Mouse (Mus musculus) midbrain, embryonic 11.5 days (tissue): ENCODE results near the gene Srd5a3. TPM values are rescaled to one million over a fixed set of nuclear protein-coding genes. Genes with fewer than 3 reads are reported as not detected.
A peak's percentile ranks its signal among the peaks of the same experiment; 100 is the strongest.

ENCODE experiments used
- ATAC-seq: fragments of 200-750 bp; cut with Nextera tagmentation; 2 replicates; pipeline ENCODE4 v1.8.0; 2017; ENCODE audit warnings: moderate TSS enrichment, moderate library complexity; ENCODE audit not compliant: low FRiP score
- DNase-seq: peaks from one replicate; pipeline ENCODE4 v3.0.0; 2015; ENCODE audit warnings: low spot score; ENCODE audit errors: missing footprints
- H3K27ac ChIP-seq: fragments of 300-500 bp; sonication (generic); 2 replicates; pipeline ENCODE4 v1.5.1; 2014; ENCODE audit warnings: low read depth, low read length
- H3K27me3 ChIP-seq: fragments of 300-500 bp; sonication (generic); 2 replicates; pipeline ENCODE4 v1.6.1; 2014; ENCODE audit warnings: mild to moderate bottlenecking, low read length, moderate library complexity, mixed read lengths; ENCODE audit not compliant: control insufficient read depth, insufficient read depth
- H3K36me3 ChIP-seq: fragments of 300-500 bp; sonication (generic); 2 replicates; pipeline ENCODE4 v1.6.1; 2014; ENCODE audit warnings: mild to moderate bottlenecking, low read length, moderate library complexity, mixed read lengths; ENCODE audit not compliant: control insufficient read depth, insufficient read depth
- H3K4me1 ChIP-seq: fragments of 300-500 bp; sonication (generic); 2 replicates; pipeline ENCODE4 v1.6.1; 2014; ENCODE audit warnings: low read length; ENCODE audit not compliant: control insufficient read depth, insufficient read depth
- H3K4me2 ChIP-seq: fragments of 300-500 bp; sonication (generic); 2 replicates; pipeline ENCODE4 v1.6.1; 2014; ENCODE audit warnings: mild to moderate bottlenecking, moderate library complexity
- H3K4me3 ChIP-seq: fragments of 300-500 bp; sonication (generic); 2 replicates; pipeline ENCODE4 v1.5.1; 2014; ENCODE audit warnings: low read depth, low read length
- H3K9ac ChIP-seq: fragments of 300-500 bp; sonication (generic); 2 replicates; pipeline ENCODE4 v1.6.1; 2014; ENCODE audit warnings: low read length
- H3K9me3 ChIP-seq: fragments of 300-500 bp; sonication (generic); 2 replicates; pipeline ENCODE4 v1.6.1; 2016; ENCODE audit warnings: low read length; ENCODE audit not compliant: control insufficient read depth
- WGBS: fragments of 180-500 bp; shearing (Covaris S2); extraction: QIAGEN DNeasy Blood & Tissue Kit; methylation state at CpG from one replicate; pipeline ENCODE4 v1.1.7; 2014; 5-methylcytosine and 5-hydroxymethylcytosine counted together
- polyA plus RNA-seq: library from polyadenylated mRNA; unstranded; fragments of >200 nt; fragmentation: Nextera tagmentation; extraction: Ambion mirVana; gene quantifications from 2 replicates; pipeline ENCODE4 v1.2.1, GENCODE M21; 2014

Srd5a3 gene
- polyA plus RNA-seq, 1 experiment from 2014 or later: 14.2 TPM

- no peak overlapping the region for H3K9ac ChIP-seq
- no peaks in the 10 kb centered on the region for H3K36me3 ChIP-seq
- no peak overlapping the region for H3K4me3 ChIP-seq
- H3K27me3 ChIP-seq: no peaks in the 10 kb centered on the region
- no peaks in the 10 kb centered on the region for H3K9me3 ChIP-seq
- no peak overlapping the region for H3K4me2 ChIP-seq
- ATAC-seq (no peak), DNase-seq (no peak)
- no peak overlapping the region for H3K27ac ChIP-seq
- no peaks in the 10 kb centered on the region; the same call in 1 of the 2 replicates for H3K4me1 ChIP-seq
- WGBS: 94% methylated on average over 6 of the region's 6 CpGs
Measured at GRCm38 (mm10) chr5:76161491-76161890, 21.4 kb downstream of the Srd5a3 start.

GRCm38 (mm10) chr5:76162926-76163325, 22.9 kb downstream of the Srd5a3 start:
- Histone ChIP-seq H3K36me3 (no peaks in the 10 kb centered on the region), H3K9ac (no peak overlapping the region), H3K4me3 (no peak overlapping the region), H3K4me1 (no peaks in the 10 kb centered on the region; the same call in 1 of the 2 replicates), H3K27ac (no peak overlapping the region), H3K4me2 (no peak overlapping the region), H3K9me3 (no peaks in the 10 kb centered on the region), H3K27me3 (no peaks in the 10 kb centered on the region)
- ATAC-seq (no peak), DNase-seq (no peak)
- 88% methylated on average over 5 of the region's 5 CpGs for WGBS

DNA sequence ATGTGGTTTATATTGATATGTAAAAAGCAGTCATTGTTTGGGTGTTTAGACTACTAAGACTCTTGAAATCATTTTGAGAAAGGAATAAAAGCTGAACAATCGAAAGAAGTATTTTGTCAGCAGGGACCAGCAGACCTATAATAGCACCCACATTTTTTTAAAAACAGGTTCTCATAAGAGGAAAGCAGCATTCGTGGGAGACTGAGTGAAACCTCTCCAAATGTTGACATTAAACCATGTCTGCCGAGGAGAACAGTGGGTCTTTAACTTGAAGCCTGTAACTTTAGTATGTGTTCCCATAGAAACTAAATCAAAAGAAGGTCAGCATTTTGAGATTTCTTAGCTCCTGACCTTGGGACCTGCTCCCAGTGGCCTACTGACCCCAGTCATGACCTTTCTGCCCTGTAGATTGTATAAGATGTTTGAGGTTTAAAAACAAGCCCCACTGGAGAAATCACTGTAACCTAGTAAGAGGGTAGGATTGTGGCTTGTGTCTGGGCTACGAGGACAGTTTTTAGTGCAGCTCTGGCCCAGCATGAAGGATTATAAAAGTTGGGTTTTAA, 23.8 kb downstream of the Srd5a3 start:
- no peaks in the 10 kb centered on the region for H3K9me3 ChIP-seq
- ATAC-seq (no peak), DNase-seq (no peak)
- H3K9ac ChIP-seq: no peak overlapping the region
- H3K27ac ChIP-seq: no peak overlapping the region
- no peaks in the 10 kb centered on the region for H3K27me3 ChIP-seq
- no peaks in the 10 kb centered on the region; the same call in 1 of the 2 replicates for H3K4me1 ChIP-seq
- 26% methylated on average over 4 of the region's 4 CpGs for WGBS
- no peak overlapping the region for H3K4me3 ChIP-seq
- no peak overlapping the region for H3K4me2 ChIP-seq
- no peaks in the 10 kb centered on the region for H3K36me3 ChIP-seq

- no peak for DNase-seq
- Histone ChIP-seq H3K36me3 (no peaks in the 10 kb centered on the region), H3K9ac (no peak overlapping the region), H3K4me1 (no peaks in the 10 kb centered on the region; the same call in 1 of the 2 replicates), H3K9me3 (no peaks in the 10 kb centered on the region), H3K27me3 (no peaks in the 10 kb centered on the region), H3K27ac (no peak overlapping the region), H3K4me3 (no peak overlapping the region), H3K4me2 (no peak overlapping the region)
- WGBS: 81% methylated on average over 7 of the region's 7 CpGs
- no peak for ATAC-seq
Measured at GRCm38 (mm10) chr5:76164827-76165226, 24.8 kb downstream of the Srd5a3 start.

DNA sequence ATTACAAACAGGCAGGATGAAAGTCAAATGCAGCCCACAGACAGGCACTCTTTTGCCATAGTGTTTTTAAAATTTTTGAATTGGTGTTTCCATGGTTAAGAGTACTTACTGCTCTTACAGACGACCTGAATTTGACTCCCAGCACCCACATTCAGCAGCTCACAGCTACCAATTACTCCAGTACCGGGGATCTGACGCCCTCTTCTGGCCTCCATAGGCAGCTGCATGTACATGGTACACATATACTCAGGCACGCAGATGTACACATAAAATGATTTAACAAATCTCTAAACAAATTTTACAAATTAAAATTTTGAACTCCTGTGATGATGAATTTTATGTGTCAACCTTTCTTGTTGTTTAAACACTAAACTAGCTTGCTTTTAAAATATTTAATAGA, 30.5 kb downstream of the Srd5a3 start:
- Histone ChIP-seq H3K4me2 (no peak overlapping the region), H3K4me3 (no peak overlapping the region), H3K4me1 (no peaks in the 10 kb centered on the region), H3K36me3 (no peaks in the 10 kb centered on the region), H3K27ac (no peak overlapping the region), H3K9ac (no peak overlapping the region), H3K9me3 (no peaks in the 10 kb centered on the region), H3K27me3 (no peaks in the 10 kb centered on the region)
- WGBS: 77% methylated on average over 4 of the region's 4 CpGs
- DNase-seq: no peak
- no peak for ATAC-seq

DNA sequence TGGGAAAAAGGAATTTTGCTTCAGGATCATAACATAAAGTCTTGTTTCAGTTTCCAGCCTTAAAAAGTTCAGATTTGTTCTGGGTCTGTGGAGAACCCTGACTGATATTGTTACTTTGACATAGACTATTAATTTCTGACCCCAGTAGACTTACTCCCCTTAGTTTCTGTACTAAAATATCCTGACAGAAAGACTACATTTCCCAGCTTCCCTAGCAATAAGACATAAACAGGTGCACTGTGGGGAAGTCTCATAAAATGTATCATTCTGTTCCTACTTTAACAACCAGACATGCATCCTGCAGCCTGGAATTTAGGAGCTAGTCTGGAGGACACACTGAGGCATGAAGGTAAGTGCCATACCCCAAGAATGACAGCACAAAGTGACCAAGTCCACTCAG, 31.0 kb downstream of the Srd5a3 start:
- no peak for DNase-seq
- no peaks in the 10 kb centered on the region for H3K27me3 ChIP-seq

GRCm38 (mm10) chr5:76175051-76175450, 35.0 kb downstream of the Srd5a3 start:
- no peak overlapping the region for H3K4me2 ChIP-seq
- 92% methylated on average over 4 of the region's 4 CpGs for WGBS

More for the DNA sequence above, 31.0 kb downstream of the Srd5a3 start:
- Histone ChIP-seq H3K4me2 (no peak overlapping the region), H3K27ac (no peak overlapping the region), H3K4me1 (no peaks in the 10 kb centered on the region), H3K36me3 (no peaks in the 10 kb centered on the region), H3K9ac (no peak overlapping the region), H3K9me3 (no peaks in the 10 kb centered on the region), H3K4me3 (no peak overlapping the region)
- ATAC-seq: no peak

GRCm38 (mm10) chr5:76176411-76176810, 36.3 kb downstream of the Srd5a3 start:
- Histone ChIP-seq H3K9ac (no peak overlapping the region), H3K9me3 (no peaks in the 10 kb centered on the region), H3K4me1 (no peaks in the 10 kb centered on the region), H3K27ac (no peak overlapping the region), H3K4me2 (no peak overlapping the region), H3K27me3 (no peaks in the 10 kb centered on the region), H3K36me3 (no peaks in the 10 kb centered on the region), H3K4me3 (no peak overlapping the region)
- WGBS: 54% methylated on average over 3 of the region's 3 CpGs
- no peak for DNase-seq
- no peak for ATAC-seq

More at GRCm38 (mm10) chr5:76175051-76175450, 35.0 kb downstream of the Srd5a3 start:
- no peak for ATAC-seq
- Histone ChIP-seq H3K4me3 (no peak overlapping the region), H3K4me1 (no peaks in the 10 kb centered on the region), H3K27ac (no peak overlapping the region), H3K9me3 (no peaks in the 10 kb centered on the region), H3K36me3 (no peaks in the 10 kb centered on the region), H3K9ac (no peak overlapping the region), H3K27me3 (no peaks in the 10 kb centered on the region)
- no peak for DNase-seq

- Histone ChIP-seq H3K27me3 (no peaks in the 10 kb centered on the region; the same call in 1 of the 2 replicates), H3K9ac (no peak overlapping the region), H3K36me3 (no peaks in the 10 kb centered on the region), H3K27ac (no peak overlapping the region), H3K9me3 (no peaks in the 10 kb centered on the region), H3K4me2 (no peak overlapping the region), H3K4me1 (no peaks in the 10 kb centered on the region), H3K4me3 (no peak overlapping the region)
- whole genome bisulfite sequencing: 75% methylated on average over 11 of the region's 11 CpGs
- peak; percentile 76 for DNase-seq
- no peak for ATAC-seq
Measured at GRCm38 (mm10) chr5:76176841-76177240, 36.8 kb downstream of the Srd5a3 start.
